Mouse (Mus musculus): ENCODE results near the gene Tmub1. TPM values are rescaled to one million over a fixed set of nuclear protein-coding genes. Genes with fewer than 3 reads are reported as not detected.

The Tmub1 gene
- 51.7 and 135 TPM in 2 replicates for polyA plus RNA-seq (2012; rRNA removed)

- peaks cover 3% of the 10 kb centered on the region; the same call in 1 of the 2 replicates for H3K36me3 ChIP-seq (ENCODE audit: control insufficient read depth, insufficient read depth, low read length)
- no peaks in the 10 kb centered on the region for H3K27me3 ChIP-seq (ENCODE audit: control insufficient read depth, insufficient read depth, low read length)
- H3K27ac ChIP-seq (ENCODE audit: insufficient read depth, low read depth, low read length), result peak within 1 kb of the TSS; percentile 62
- WGBS, result 2% methylated on average over 34 of the region's 34 CpGs
- H3K4me3 ChIP-seq (ENCODE audit: low read depth, low read length), result peak within 1 kb of the TSS; percentile 90
- H3K4me1 ChIP-seq (ENCODE audit: control insufficient read depth, insufficient read depth, insufficient read length, low read length), result peaks cover 26% of the 10 kb centered on the region
- TF ChIP-seq POLR2A (IDR thresholded peaks at IDR 0.05; ENCODE audit: low read depth, low read length) (peak; percentile 57; the same call in 1 of the 2 replicates), CTCF (IDR thresholded peaks at IDR 0.05; ENCODE audit: extremely low read depth, insufficient read length, insufficient replicate concordance, low read depth, low read length) (no peak)
Observed at GRCm38 (mm10) chr5:24447624-24448298, at the start of gene Tmub1. Gene Tmub1 (minus strand): TSS chr5:24447854.

GRCm38 (mm10) chr5:24496756-24497155 lies 49.1 kb upstream of the Tmub1 start:
- Histone ChIP-seq H3K27me3 (ENCODE audit: control insufficient read depth, insufficient read depth, low read length) (no peaks in the 10 kb centered on the region), H3K4me3 (ENCODE audit: low read depth, low read length) (no peak overlapping the region), H3K27ac (ENCODE audit: insufficient read depth, low read depth, low read length) (no peak overlapping the region), H3K36me3 (ENCODE audit: control insufficient read depth, insufficient read depth, low read length) (peaks cover 47% of the 10 kb centered on the region), H3K4me1 (ENCODE audit: control insufficient read depth, insufficient read depth, insufficient read length, low read length) (no peaks in the 10 kb centered on the region)
- no peak for TF ChIP-seq POLR2A (IDR thresholded peaks at IDR 0.05; ENCODE audit: low read depth, low read length)
- TF ChIP-seq CTCF (IDR thresholded peaks at IDR 0.05; ENCODE audit: extremely low read depth, insufficient read length, insufficient replicate concordance, low read depth, low read length), result no peak
- 89% methylated on average over 6 of the region's 6 CpGs for WGBS

- Histone ChIP-seq H3K27me3 (ENCODE audit: control insufficient read depth, insufficient read depth, low read length) (no peaks in the 10 kb centered on the region), H3K27ac (ENCODE audit: insufficient read depth, low read depth, low read length) (no peak overlapping the region), H3K4me3 (ENCODE audit: low read depth, low read length) (no peak overlapping the region), H3K4me1 (ENCODE audit: control insufficient read depth, insufficient read depth, insufficient read length, low read length) (no peaks in the 10 kb centered on the region), H3K36me3 (ENCODE audit: control insufficient read depth, insufficient read depth, low read length) (peaks cover 41% of the 10 kb centered on the region)
- TF ChIP-seq POLR2A (IDR thresholded peaks at IDR 0.05; ENCODE audit: low read depth, low read length) (no peak), CTCF (IDR thresholded peaks at IDR 0.05; ENCODE audit: extremely low read depth, insufficient read length, insufficient replicate concordance, low read depth, low read length) (no peak)
- 95% methylated on average over 15 of the region's 15 CpGs for WGBS
Observed at GRCm38 (mm10) chr5:24495019-24495418, 47.4 kb upstream of the Tmub1 start.

GRCm38 (mm10) chr5:24492546-24493285 lies 45.1 kb upstream of the Tmub1 start:
- TF ChIP-seq POLR2A (IDR thresholded peaks at IDR 0.05; ENCODE audit: low read depth, low read length) (no peak), CTCF (IDR thresholded peaks at IDR 0.05; ENCODE audit: extremely low read depth, insufficient read length, insufficient replicate concordance, low read depth, low read length) (no peak)
- Histone ChIP-seq H3K27ac (ENCODE audit: insufficient read depth, low read depth, low read length) (no peak overlapping the region), H3K36me3 (ENCODE audit: control insufficient read depth, insufficient read depth, low read length) (peaks cover 46% of the 10 kb centered on the region), H3K4me1 (ENCODE audit: control insufficient read depth, insufficient read depth, insufficient read length, low read length) (no peaks in the 10 kb centered on the region), H3K27me3 (ENCODE audit: control insufficient read depth, insufficient read depth, low read length) (no peaks in the 10 kb centered on the region), H3K4me3 (ENCODE audit: low read depth, low read length) (no peak overlapping the region)
- 56% methylated on average over 16 of the region's 16 CpGs for WGBS

- 51% methylated on average over 14 of the region's 14 CpGs for WGBS
- no peak for TF ChIP-seq CTCF (IDR thresholded peaks at IDR 0.05; ENCODE audit: extremely low read depth, insufficient read length, insufficient replicate concordance, low read depth, low read length)
- no peak for TF ChIP-seq POLR2A (IDR thresholded peaks at IDR 0.05; ENCODE audit: low read depth, low read length)
Observed at GRCm38 (mm10) chr5:24490413-24490920, 42.8 kb upstream of the Tmub1 start.

GRCm38 (mm10) chr5:24486738-24487137 lies 39.1 kb upstream of the Tmub1 start:
- TF ChIP-seq POLR2A (IDR thresholded peaks at IDR 0.05; ENCODE audit: low read depth, low read length) (no peak), CTCF (IDR thresholded peaks at IDR 0.05; ENCODE audit: extremely low read depth, insufficient read length, insufficient replicate concordance, low read depth, low read length) (no peak)
- peaks cover 33% of the 10 kb centered on the region for H3K36me3 ChIP-seq (ENCODE audit: control insufficient read depth, insufficient read depth, low read length)
- H3K27ac ChIP-seq (ENCODE audit: insufficient read depth, low read depth, low read length), result no peak overlapping the region
- 95% methylated on average over 5 of the region's 5 CpGs for WGBS
- no peak overlapping the region for H3K4me3 ChIP-seq (ENCODE audit: low read depth, low read length)
- H3K4me1 ChIP-seq (ENCODE audit: control insufficient read depth, insufficient read depth, insufficient read length, low read length), result peaks cover 4% of the 10 kb centered on the region
- no peaks in the 10 kb centered on the region for H3K27me3 ChIP-seq (ENCODE audit: control insufficient read depth, insufficient read depth, low read length)

More at GRCm38 (mm10) chr5:24490413-24490920, 42.8 kb upstream of the Tmub1 start:
- H3K27ac ChIP-seq (ENCODE audit: insufficient read depth, low read depth, low read length), result no peak overlapping the region
- H3K36me3 ChIP-seq (ENCODE audit: control insufficient read depth, insufficient read depth, low read length), result peaks cover 50% of the 10 kb centered on the region
- no peaks in the 10 kb centered on the region for H3K27me3 ChIP-seq (ENCODE audit: control insufficient read depth, insufficient read depth, low read length)
- no peak overlapping the region for H3K4me3 ChIP-seq (ENCODE audit: low read depth, low read length)
- no peaks in the 10 kb centered on the region for H3K4me1 ChIP-seq (ENCODE audit: control insufficient read depth, insufficient read depth, insufficient read length, low read length)

- TF ChIP-seq CTCF (IDR thresholded peaks at IDR 0.05; ENCODE audit: extremely low read depth, insufficient read length, insufficient replicate concordance, low read depth, low read length) (peak; percentile 93), POLR2A (IDR thresholded peaks at IDR 0.05; ENCODE audit: low read depth, low read length) (no peak)
Observed at GRCm38 (mm10) chr5:24486097-24486496, 38.4 kb upstream of the Tmub1 start.

More at GRCm38 (mm10) chr5:24486097-24486496, 38.4 kb upstream of the Tmub1 start:
- Histone ChIP-seq H3K27ac (ENCODE audit: insufficient read depth, low read depth, low read length) (no peak overlapping the region), H3K4me3 (ENCODE audit: low read depth, low read length) (no peak overlapping the region), H3K4me1 (ENCODE audit: control insufficient read depth, insufficient read depth, insufficient read length, low read length) (peaks cover 4% of the 10 kb centered on the region), H3K36me3 (ENCODE audit: control insufficient read depth, insufficient read depth, low read length) (peaks cover 28% of the 10 kb centered on the region), H3K27me3 (ENCODE audit: control insufficient read depth, insufficient read depth, low read length) (no peaks in the 10 kb centered on the region)
- 4% methylated on average over 8 of the region's 8 CpGs for WGBS

Measured in small intestine, adult 2 months (tissue).